Mouse (Mus musculus) embryonic facial prominence, embryonic 14.5 days (tissue): Measurements from ENCODE around the gene 1810062G17Rik. TPM values are rescaled to one million over a fixed set of nuclear protein-coding genes. Genes with fewer than 3 reads are reported as not detected.
A peak's percentile ranks its signal among the peaks of the same experiment; 100 is the strongest.

Experiments used
- ATAC-seq: fragments of 200-750 bp; cut with Nextera tagmentation; 2 replicates; pipeline ENCODE4 v1.8.0; 2017; ENCODE audit warnings: low read depth, moderate number of reproducible peaks, moderate TSS enrichment
- DNase-seq: peaks from one replicate; pipeline ENCODE4 v3.0.0-alpha.2; 2015; ENCODE audit warnings: low spot score
- H3K27ac ChIP-seq: fragments of 300-500 bp; sonication (generic); replicated peaks from 2 replicates; pipeline ENCODE4 v1.5.1; 2014; ENCODE audit warnings: low read depth, mild to moderate bottlenecking, low read length, moderate library complexity
- H3K27me3 ChIP-seq: fragments of 300-500 bp; sonication (generic); replicated peaks from 2 replicates; pipeline ENCODE4 v1.6.1; 2014; ENCODE audit warnings: low read length; ENCODE audit not compliant: control insufficient read depth, insufficient read depth
- H3K36me3 ChIP-seq: fragments of 300-500 bp; sonication (generic); 2 replicates; pipeline ENCODE4 v1.6.1; 2014; ENCODE audit warnings: low read length, mixed read lengths; ENCODE audit not compliant: control insufficient read depth, insufficient read depth
- H3K4me1 ChIP-seq: fragments of 300-500 bp; sonication (generic); 2 replicates; pipeline ENCODE4 v1.6.1; 2014; ENCODE audit warnings: antibody characterized with exemption, low read length; ENCODE audit not compliant: control insufficient read depth, insufficient read depth
- H3K4me2 ChIP-seq: fragments of 300-500 bp; sonication (generic); 2 replicates; pipeline ENCODE4 v1.6.1; 2014; ENCODE audit warnings: low read depth, mild to moderate bottlenecking, low read length, moderate library complexity, mixed read lengths
- H3K4me3 ChIP-seq: fragments of 300-500 bp; sonication (generic); 2 replicates; pipeline ENCODE4 v1.5.1; 2014; ENCODE audit warnings: low read depth, mild to moderate bottlenecking, low read length
- H3K9ac ChIP-seq: fragments of 300-500 bp; sonication (generic); 2 replicates; pipeline ENCODE4 v1.6.1; 2014; ENCODE audit warnings: low read depth, mild to moderate bottlenecking, low read length, moderate library complexity, mixed read lengths
- H3K9me3 ChIP-seq: fragments of 300-500 bp; sonication (generic); 2 replicates; pipeline ENCODE4 v1.6.1; 2016; ENCODE audit warnings: low read length; ENCODE audit not compliant: control insufficient read depth
- WGBS: fragments of 180-500 bp; shearing (Covaris S2); extraction: QIAGEN DNeasy Blood & Tissue Kit; methylation state at CpG from one replicate; pipeline ENCODE4 v1.1.7; 2014; 5-methylcytosine and 5-hydroxymethylcytosine counted together
- polyA plus RNA-seq: library from polyadenylated mRNA; unstranded; fragments of >200 nt; fragmentation: Nextera tagmentation; extraction: Ambion mirVana; gene quantifications from 2 replicates; pipeline ENCODE4 v1.2.1, GENCODE M21; 2014

Gene 1810062G17Rik
- polyA plus RNA-seq = 2.0 and 2.8 TPM in 2 replicates

DNA sequence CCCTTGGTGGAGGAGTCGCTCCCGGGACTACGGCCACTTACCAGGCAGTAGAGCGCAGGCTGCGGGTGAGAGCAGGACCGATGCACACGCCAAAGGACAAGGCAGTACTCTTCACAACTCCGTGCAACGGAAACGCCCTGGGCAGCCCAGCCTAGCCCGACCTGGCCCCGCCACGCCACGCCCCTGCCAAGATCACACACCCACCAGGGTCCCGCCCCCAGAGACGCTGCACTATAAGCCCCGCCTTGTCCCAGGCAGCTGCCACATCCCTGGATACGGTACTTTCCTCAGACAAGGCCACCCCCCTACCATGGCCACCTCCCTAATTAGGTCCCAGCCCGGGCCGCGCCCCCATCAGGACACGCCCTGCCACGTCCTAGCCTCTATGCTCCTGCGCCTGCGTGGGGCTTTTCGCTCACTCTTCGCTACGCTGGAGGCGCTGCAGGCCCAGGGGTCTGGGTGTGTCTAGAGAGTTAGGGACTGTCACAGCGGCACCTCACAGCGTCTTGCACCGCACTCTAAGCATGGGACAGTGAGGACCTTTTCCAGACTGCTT is at the start of gene 1810062G17Rik, which contains the start of gene Anxa5:
TSS of gene 1810062G17Rik (plus strand) at position 406 of the 556 bp plus-strand sequence.
TSS of gene Anxa5 (minus strand) at position 363 of the 556 bp plus-strand sequence.
- peak within 1 kb of the TSS; percentile 86 for H3K4me3 ChIP-seq
- no peaks in the 10 kb centered on the region for H3K27me3 ChIP-seq
- DNase-seq (peak; percentile 99), ATAC-seq (peak; percentile 98)
- WGBS = under 1% methylated on average over 22 of the region's 32 CpGs
- no peaks in the 10 kb centered on the region for H3K9me3 ChIP-seq
- peaks cover 24% of the 10 kb centered on the region for H3K4me1 ChIP-seq
- peak within 1 kb of the TSS; percentile 95 for H3K27ac ChIP-seq
- H3K4me2 ChIP-seq = peak within 1 kb of the TSS; percentile 80
- no peaks in the 10 kb centered on the region for H3K36me3 ChIP-seq
- H3K9ac ChIP-seq = peak within 1 kb of the TSS; percentile 90

DNA sequence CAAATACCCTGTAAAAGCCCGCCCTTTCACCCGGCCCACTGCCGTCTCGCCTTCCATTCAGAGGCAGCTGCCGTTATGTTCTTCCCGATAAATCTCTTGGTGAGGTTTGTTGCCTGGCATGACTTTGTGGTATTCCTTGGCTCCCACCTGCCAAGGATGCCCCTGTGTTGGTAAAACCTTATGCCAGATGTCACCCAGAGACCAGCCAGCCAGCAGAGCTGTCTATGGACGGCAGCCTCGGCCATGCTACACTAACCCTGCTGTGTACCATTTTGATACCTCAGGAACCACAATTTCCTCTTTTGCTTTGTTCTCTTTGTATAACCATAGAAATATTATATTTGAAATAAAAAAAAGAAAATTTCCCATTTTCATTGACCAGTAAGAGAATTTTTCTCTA is 48.4 kb upstream of the 1810062G17Rik start:
- no peak for ATAC-seq
- Histone ChIP-seq H3K9me3 (no peaks in the 10 kb centered on the region), H3K36me3 (no peaks in the 10 kb centered on the region), H3K4me3 (no peak overlapping the region), H3K27me3 (no peaks in the 10 kb centered on the region), H3K9ac (no peak overlapping the region), H3K4me2 (no peak overlapping the region), H3K4me1 (no peaks in the 10 kb centered on the region), H3K27ac (no peak overlapping the region)
- WGBS = 96% methylated on average over 8 of the region's 8 CpGs
- no peak for DNase-seq

DNA sequence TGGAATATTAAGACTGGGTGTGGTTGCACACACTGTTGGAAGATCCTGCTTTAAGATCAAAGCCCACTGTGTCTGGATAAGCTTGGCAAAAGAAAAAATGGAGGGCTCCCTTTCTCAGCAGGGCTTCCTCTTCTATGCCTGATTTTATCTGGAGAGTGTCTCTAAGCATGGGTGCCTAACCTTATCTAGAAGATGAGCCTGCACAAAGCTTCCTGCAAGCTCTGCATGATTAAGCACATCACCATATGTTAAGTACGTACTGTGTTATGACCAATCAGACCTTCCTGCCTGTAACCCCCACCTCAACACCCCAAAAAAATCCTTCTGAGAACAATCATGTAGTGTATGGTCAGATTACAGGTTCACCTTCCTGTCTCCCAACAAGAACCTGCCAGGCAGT is 45.4 kb upstream of the 1810062G17Rik start:
- Histone ChIP-seq H3K27me3 (no peaks in the 10 kb centered on the region), H3K36me3 (no peaks in the 10 kb centered on the region), H3K4me1 (no peaks in the 10 kb centered on the region), H3K4me2 (no peak overlapping the region), H3K9me3 (no peaks in the 10 kb centered on the region), H3K9ac (no peak overlapping the region), H3K4me3 (no peak overlapping the region), H3K27ac (no peak overlapping the region)
- ATAC-seq (no peak), DNase-seq (no peak)
- 100% methylated on average over 1 of the region's 1 CpGs for WGBS

DNA sequence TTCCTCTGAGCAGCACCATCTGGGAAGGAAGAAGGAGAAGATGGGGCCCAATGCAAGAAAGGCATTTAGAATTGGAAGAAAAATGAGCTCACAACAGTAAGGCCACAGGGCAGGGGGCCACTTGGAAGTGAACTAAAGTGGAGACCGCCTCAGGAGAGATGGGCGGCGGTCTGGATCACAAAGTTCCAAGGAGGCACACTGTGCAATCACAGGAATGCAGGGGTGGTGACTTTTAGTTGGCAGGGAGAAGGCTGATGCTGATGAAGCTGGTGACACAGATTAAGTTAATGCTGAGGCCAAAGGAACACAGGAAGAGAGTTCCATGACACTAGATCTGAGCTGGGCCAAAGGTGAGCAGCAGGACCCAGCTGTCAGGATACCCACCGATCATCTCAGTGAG is 35.5 kb upstream of the 1810062G17Rik start:
- Histone ChIP-seq H3K4me2 (no peak overlapping the region), H3K9ac (no peak overlapping the region), H3K36me3 (no peaks in the 10 kb centered on the region), H3K9me3 (no peaks in the 10 kb centered on the region), H3K27me3 (no peaks in the 10 kb centered on the region), H3K4me3 (no peak overlapping the region), H3K4me1 (0 out of 2 replicates have a peak, but pooled peaks cover 3% of the 10 kb centered on the region), H3K27ac (no peak overlapping the region)
- 70% methylated on average over 4 of the region's 4 CpGs for WGBS
- no peak for DNase-seq
- ATAC-seq = no peak

DNA sequence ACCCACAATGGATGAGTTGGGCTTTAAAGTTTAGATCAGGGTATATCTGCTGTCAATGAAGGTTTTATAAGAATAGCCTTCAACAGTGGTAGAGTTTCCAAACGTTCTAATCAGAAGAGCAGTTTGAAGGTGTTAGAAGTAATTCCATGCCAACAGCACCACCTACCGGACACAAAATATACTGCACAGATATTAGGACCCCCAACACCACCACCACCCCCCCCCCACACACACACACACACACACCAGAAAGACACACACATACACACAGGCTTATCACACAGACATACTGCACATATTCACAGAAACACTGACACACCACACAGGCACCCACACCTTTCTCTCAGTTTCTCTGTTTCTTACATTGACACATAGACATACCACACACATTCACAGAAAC is 33.3 kb upstream of the 1810062G17Rik start:
- WGBS = 2% methylated on average over 2 of the region's 2 CpGs
- ATAC-seq (no peak), DNase-seq (peak; percentile 70)
- H3K27me3 ChIP-seq = no peaks in the 10 kb centered on the region
- 0 out of 2 replicates have a peak, but pooled peaks cover 3% of the 10 kb centered on the region for H3K4me1 ChIP-seq
- H3K9ac ChIP-seq = no peak overlapping the region
- H3K4me3 ChIP-seq = no peak overlapping the region
- no peaks in the 10 kb centered on the region for H3K9me3 ChIP-seq
- H3K27ac ChIP-seq = no peak overlapping the region
- H3K4me2 ChIP-seq = no peak overlapping the region
- peaks cover 2% of the 10 kb centered on the region; the same call in 1 of the 2 replicates for H3K36me3 ChIP-seq

DNA sequence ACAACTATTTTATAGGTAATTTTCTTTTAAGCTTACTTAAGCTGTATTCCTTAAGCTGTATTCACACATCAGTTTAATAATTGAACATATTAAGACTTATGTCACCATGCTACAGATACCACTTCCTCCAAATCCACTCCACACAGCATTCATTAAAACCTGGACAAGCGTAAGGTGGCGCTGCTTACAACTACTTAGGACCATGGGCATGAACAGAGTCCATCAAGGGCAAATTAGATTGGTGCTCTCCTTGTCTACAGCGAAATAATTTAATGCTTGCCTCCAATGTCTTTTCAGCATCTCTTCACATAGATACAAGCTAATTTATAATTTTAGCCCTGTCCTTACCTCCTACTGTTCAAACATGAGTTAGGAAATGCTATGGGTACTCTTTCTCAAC is 29.7 kb upstream of the 1810062G17Rik start:
- no peak overlapping the region for H3K4me3 ChIP-seq
- H3K9me3 ChIP-seq = no peaks in the 10 kb centered on the region
- no peak overlapping the region for H3K9ac ChIP-seq
- DNase-seq (no peak), ATAC-seq (no peak)
- H3K36me3 ChIP-seq = peaks cover 37% of the 10 kb centered on the region
- no peak overlapping the region for H3K27ac ChIP-seq
- 92% methylated on average over 3 of the region's 3 CpGs for WGBS
- no peak overlapping the region for H3K4me2 ChIP-seq
- H3K27me3 ChIP-seq = no peaks in the 10 kb centered on the region
- 0 out of 2 replicates have a peak, but pooled peaks cover 3% of the 10 kb centered on the region for H3K4me1 ChIP-seq

DNA sequence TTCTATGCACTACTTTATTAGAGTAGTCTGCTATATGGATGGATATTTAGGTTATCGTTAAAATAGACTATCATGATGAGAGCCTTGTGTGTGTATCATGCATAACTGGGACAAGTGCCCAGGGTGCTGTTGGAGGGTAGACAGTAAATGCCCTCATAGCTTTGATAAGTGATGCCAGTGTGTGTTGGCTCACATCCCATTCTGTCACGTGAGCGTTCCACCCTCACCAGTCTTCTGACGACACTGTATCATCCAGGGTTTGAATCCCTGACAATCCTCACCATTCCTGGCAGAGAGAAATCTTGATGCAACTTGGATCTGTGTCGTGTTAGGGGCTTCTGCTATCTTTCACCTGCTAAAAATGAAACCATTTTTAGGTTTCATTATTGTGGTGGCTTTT is 29.2 kb upstream of the 1810062G17Rik start:
- no peak overlapping the region for H3K4me2 ChIP-seq
- H3K27me3 ChIP-seq = no peaks in the 10 kb centered on the region
- H3K9me3 ChIP-seq = no peaks in the 10 kb centered on the region
- DNase-seq (no peak), ATAC-seq (no peak)
- 73% methylated on average over 5 of the region's 5 CpGs for WGBS
- no peak overlapping the region for H3K4me3 ChIP-seq
- H3K36me3 ChIP-seq = peaks cover 41% of the 10 kb centered on the region
- H3K27ac ChIP-seq = no peak overlapping the region
- H3K4me1 ChIP-seq = 0 out of 2 replicates have a peak, but pooled peaks cover 3% of the 10 kb centered on the region
- no peak overlapping the region for H3K9ac ChIP-seq

DNA sequence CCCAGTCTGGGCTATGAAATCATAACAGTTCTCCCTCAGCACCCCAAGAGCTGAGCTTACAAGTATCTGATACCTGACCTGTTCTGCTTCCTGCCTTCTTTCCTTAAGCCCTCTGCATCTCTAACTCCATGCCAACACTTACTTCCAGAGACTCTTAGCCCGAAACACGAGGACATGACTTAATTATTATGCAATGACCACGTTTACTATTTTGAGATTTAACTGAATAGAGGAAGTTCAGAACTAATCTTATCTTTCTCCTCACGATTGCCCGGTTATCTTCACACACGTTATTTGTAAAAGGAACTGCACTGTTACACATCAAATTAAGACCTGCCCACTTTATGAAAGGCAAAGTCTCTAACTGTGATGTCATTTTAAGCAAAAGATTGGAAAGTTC is 28.8 kb upstream of the 1810062G17Rik start:
- 0 out of 2 replicates have a peak, but pooled peaks cover 3% of the 10 kb centered on the region for H3K4me1 ChIP-seq
- H3K36me3 ChIP-seq = peaks cover 44% of the 10 kb centered on the region
- no peaks in the 10 kb centered on the region for H3K9me3 ChIP-seq
- no peak overlapping the region for H3K27ac ChIP-seq
- H3K4me2 ChIP-seq = no peak overlapping the region
- no peaks in the 10 kb centered on the region for H3K27me3 ChIP-seq
- H3K9ac ChIP-seq = no peak overlapping the region
- DNase-seq = no peak
- ATAC-seq = no peak
- no peak overlapping the region for H3K4me3 ChIP-seq
- WGBS = 74% methylated on average over 6 of the region's 6 CpGs
